Mouse (Mus musculus) adrenal gland, postnatal 14 days (tissue): ENCODE results near the gene Acsl5. TPM values are rescaled to one million over a fixed set of nuclear protein-coding genes. Genes with fewer than 3 reads are reported as not detected.
A peak's percentile ranks its signal among the peaks of the same experiment; 100 is the strongest.

Experiments
- DNase-seq: peaks from one replicate; pipeline ENCODE4 v3.0.0; 2021; ENCODE audit warnings: mixed read lengths
- total RNA-seq: library from RNA; stranded (reverse); gene quantifications from 2 replicates; pipeline ENCODE4 v1.2.3, GENCODE M21; 2021

Gene Acsl5
- total RNA-seq, 1 experiment from 2014 or later: 115 TPM

GRCm38 (mm10) chr19:55239766-55240426 lies 11.8 kb upstream of the Acsl5 start:
- no peak for DNase-seq

GRCm38 (mm10) chr19:55241186-55241645 lies 10.5 kb upstream of the Acsl5 start, which contains the start of gene Gucy2g:
TSS of gene Gucy2g (minus strand) at chr19:55241236.
- DNase-seq: no peak

GRCm38 (mm10) chr19:55244791-55245231 lies 6.9 kb upstream of the Acsl5 start:
- DNase-seq: peak; percentile 87

GRCm38 (mm10) chr19:55247563-55247962 lies 4.2 kb upstream of the Acsl5 start:
- no peak for DNase-seq

- no peak for DNase-seq
Measured at GRCm38 (mm10) chr19:55247991-55248520, 3.7 kb upstream of the Acsl5 start.

GRCm38 (mm10) chr19:55250451-55250850 lies 1.3 kb upstream of the Acsl5 start:
- peak; percentile 20 for DNase-seq

GRCm38 (mm10) chr19:55253239-55253569 lies 1.5 kb downstream of the Acsl5 start:
- DNase-seq: no peak

DNA sequence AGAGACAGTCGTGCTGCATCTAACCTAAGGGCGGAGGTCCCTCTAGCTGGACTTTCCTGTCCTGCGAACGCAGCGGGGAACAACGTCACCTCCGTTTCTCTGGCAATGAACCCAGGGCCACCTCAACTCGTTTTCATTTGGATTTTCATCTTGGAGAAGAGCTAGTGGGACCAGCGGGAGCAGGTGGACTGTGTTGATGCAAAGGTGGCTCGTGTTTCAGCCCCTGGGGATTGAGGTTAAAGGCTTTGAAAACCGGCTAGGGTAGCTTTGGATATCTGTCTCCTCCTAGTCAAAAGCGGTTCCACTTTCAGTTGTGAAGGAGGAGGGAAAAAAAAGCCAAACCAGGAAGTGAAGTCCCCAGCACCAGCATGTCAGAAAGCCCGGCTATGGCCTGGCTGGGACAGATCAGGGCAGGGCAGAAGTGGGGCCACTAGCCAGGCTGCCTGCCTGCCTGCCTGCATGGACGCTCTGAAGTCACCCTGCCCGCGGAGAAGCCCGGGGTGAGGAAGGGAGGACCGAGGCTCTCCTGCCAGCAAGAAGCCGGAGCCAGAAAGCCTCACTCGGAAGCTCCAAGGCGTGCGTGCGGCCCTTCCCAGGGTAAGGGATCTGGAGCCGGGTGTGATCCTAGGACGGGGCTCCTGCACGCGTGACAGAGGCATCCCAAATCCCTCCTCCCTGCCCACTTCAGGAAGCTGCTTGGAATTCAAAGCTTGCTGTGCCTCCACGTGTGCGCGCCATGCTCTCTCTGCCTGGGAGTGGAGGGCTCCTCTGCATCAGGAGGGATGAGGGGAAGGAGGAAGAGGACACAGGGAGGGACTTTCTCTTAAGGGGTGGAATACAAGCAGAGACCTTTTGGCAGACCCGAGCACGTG lies 2.1 kb downstream of the Acsl5 start:
- DNase-seq: peak; percentile 82

GRCm38 (mm10) chr19:55254513-55255016 lies 2.8 kb downstream of the Acsl5 start:
- DNase-seq: peak; percentile 57

GRCm38 (mm10) chr19:55256156-55256555 lies 4.4 kb downstream of the Acsl5 start:
- no peak for DNase-seq

DNA sequence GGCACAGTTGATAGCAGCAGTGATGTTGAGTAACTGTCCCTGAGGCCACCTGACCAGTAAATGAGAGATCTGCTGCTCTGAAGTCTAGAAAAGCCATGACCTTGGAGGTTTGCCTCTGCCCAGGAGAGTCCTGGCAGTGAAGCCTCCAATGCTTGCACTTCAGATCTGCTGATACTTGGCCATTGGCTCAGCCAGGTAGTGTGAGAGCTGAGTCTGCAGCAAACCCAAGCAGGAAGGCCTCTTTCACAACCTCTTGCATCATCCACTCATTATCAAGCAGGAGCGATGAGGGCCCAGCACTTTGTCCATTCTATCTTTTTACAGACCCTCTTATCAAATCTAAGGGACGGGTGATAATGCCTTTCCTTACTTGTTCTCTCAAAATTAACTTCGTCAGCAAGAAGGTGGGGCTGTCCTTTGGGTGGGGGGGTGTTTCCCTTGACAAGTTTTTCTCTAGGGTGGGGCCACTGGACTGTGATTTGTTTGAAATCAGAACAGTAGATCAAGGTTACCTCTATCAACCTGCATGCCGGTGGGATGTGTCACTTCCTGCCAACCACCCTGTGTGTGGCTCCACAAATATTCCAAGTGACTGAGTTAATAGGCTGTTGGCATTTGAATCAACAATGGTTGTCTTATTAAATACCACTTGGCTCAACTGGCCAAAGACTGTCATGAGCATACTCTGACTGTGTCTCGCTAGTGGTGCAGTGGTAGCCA lies 6.1 kb downstream of the Acsl5 start:
- DNase-seq: peak; percentile 67

DNA sequence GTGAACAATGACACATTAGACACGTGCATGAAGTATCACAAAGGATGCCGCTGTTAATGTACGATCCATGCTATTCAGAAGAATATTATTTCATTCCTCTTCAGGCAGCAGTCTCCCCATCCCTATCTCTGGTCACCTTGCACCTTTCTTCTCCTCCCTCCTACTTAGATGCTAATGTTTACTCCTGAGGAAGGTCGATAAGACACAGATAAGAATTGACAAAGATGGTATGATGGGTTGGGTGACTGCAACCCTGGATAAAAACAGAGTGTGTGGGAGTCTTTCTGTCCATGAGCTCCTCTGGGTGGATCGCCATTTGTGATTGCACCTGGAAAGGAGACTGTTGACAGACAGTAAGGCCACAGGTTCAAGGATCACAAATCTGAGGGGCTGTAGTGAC lies 6.8 kb downstream of the Acsl5 start:
- DNase-seq: no peak

DNA sequence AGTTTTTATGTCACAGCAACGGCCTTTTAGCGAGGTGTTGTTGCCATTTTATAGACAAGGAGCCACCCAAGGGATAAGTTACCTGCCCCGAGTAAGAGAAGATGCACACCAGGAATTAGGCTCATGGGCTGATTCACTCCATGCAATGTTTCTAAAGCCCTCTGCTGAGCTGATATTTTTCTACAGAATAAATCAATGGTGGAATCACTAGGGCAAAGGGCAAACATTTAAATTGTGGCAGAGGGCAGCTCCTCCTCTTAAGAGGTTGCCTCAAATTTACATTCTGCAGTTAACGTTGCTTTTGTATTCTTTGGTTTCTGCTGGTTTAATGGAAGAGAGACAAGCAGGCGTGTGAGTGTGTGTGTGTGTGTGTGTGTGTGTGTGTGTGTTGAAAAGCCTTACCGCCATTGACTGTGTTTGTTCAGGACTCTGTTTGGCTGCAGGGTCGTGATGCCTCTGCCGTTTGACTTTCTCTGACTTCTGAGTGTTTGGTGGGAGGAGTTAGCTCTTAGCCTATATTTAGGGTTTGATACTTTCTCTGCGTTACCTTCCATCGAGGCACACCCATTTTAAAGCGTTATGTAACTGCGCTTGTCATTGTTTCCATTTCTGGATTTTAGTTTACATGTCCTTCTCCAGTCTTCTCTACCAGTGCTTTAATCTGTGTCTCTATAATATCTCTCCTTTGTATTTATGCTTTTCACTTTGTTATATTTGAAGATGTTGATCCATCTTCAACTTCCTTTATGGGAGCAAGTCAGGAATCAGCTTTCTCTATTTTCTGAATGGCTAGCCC lies 8.8 kb downstream of the Acsl5 start:
- DNase-seq: no peak

DNA sequence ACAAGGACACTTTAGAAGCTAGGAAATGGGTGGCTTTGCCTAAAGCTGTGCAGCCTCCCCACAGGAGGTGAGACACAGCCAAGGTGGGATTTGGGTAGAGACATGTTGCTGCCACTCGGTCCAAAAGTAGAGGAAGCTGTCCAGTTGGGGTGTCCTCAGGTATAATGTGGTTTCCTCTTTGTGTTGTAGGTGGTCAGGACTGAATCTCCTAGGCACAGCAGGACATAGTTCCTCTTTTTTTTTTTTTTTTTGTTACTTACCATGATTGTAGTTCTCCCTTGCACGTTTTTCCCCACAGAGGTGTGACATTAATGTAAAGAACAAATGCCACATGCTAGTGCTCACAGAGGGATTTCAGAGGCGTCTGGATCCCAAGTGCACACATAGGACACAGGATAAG lies 13.5 kb downstream of the Acsl5 start:
- DNase-seq: no peak

GRCm38 (mm10) chr19:55266786-55267185 lies 15.0 kb downstream of the Acsl5 start:
- DNase-seq: no peak

GRCm38 (mm10) chr19:55268150-55268549 lies 16.4 kb downstream of the Acsl5 start:
- DNase-seq: no peak

- no peak for DNase-seq
Measured at GRCm38 (mm10) chr19:55269051-55269450, 17.3 kb downstream of the Acsl5 start.

DNA sequence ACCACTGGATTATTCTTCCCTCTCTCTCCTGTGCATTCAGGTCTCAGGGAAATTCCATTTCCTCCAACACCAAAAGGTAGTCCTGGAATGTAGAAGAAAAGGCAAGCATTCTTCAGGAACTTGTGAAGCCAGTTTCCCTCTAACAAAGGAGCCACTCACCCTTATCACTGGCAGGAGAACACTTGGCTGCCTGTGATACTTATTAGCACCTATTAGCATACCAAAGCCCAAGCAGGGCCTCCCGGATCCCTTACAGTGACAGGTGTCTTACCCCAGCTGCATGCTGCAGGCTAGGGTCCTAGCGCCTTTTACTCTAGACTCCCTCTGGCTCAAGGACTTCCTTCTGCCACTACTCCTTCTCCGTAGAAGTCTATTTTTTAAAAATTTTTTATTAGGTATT lies 19.7 kb downstream of the Acsl5 start:
- DNase-seq: no peak

DNA sequence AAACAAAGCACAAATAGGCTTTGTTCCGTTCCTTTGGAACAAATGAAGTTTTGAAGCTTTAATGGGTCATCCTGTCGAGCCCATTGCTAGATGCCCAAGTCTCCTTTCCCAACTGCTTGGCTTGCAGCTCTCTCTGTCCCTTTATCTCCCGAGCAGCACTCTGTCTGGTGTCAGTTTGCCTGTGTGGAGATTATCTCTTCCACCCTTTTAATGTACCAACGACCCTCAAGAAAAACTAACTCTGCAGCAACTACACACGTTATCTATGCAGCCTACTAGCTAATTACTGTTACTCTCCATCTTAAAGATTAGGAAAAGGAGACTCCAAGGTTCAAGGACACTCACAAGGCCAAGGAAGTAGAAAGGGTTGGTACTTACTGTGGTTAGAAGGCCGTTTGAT lies 21.6 kb downstream of the Acsl5 start:
- no peak for DNase-seq

DNA sequence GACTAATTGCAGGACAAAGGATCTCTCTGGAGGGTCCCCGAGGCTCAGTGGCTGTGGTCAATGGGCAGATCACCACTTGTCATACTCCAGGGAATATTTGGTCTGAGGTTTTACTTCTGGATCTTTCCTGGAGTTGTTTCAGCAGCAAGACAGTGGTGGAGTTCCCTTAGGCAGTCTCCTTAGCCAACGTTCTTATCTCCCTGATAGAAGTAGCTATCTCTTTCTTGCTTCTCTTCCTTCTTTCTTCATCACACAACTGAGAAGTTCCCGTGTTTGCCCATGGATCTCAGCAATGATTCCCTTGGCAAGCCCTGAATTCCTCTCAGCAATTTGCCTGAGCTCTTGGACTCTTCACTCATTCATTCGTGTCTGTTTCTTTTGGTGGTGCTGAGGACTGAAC lies 24.4 kb downstream of the Acsl5 start:
- no peak for DNase-seq

GRCm38 (mm10) chr19:55276770-55277169 lies 25.0 kb downstream of the Acsl5 start:
- DNase-seq: no peak

- no peak for DNase-seq
Measured at GRCm38 (mm10) chr19:55284093-55284492, 32.4 kb downstream of the Acsl5 start.
